Mouse (Mus musculus): Measurements from ENCODE around the gene G3bp1.

Gene G3bp1

DNA sequence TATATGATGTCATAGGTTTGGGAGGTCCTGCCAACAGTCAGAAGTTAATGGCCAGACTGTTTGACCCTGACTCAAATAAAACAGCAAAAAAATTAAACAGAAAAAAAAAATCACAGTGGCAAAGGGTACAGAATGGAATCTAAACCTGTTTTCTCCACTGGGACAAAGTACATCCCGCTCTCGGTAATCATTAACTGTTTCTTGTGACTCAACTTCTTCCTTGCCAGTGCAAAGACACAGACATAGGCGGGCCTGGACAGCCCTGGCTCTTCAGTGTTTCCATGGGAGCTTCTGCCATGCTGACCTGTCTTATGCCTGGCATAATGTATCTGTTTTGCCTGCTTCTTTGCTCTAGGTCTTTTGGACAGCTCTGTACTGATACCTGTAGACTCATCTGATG lies 4.3 kb upstream of the G3bp1 start:
- DNase-seq = no peak

DNA sequence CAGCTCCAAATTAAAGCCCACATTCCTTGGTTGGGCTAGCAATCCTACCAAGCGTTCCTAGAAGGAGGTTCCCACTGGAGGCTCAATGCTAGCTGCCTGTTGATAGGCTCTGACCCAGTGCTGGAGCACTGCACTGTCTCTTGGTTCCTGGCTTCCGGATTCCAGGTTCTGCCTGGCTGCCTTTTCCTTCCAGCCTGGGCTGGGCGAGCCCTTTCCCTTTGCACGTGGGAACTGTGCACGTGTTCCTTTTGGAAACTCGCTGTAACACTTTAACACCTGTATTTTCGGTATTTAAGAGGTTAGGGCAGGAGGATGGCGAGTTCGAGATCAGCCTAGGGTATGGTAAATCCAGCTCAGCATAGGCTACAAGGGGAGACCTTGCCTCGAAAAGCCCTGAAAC lies 1.5 kb upstream of the G3bp1 start:
- DNase-seq = peak in 1 of 2 experiments; percentile 13

DNA sequence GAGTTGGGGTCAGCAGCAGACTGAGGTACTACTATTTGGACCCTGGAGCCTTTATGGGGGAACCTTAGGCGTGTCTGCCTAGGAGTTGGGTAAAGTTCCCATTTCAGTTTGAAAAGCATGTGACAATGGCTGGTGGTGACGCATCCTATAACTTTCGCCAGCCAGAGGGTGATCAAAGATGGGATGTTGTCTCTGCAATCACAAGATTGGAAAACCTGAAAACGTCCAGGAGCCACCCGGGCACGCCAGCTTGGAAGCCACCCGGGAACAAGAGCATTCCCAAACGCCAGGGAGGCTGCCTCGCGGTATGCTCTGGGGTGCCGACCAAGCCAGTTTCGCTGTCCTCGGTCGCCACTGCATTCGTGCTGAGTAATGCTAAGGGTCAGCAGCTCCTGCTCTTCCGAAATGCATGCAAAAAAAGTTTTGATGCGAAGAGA lies 856 bp upstream of the G3bp1 start:
- peak in 1 of 2 experiments; percentile 33 for DNase-seq

DNA sequence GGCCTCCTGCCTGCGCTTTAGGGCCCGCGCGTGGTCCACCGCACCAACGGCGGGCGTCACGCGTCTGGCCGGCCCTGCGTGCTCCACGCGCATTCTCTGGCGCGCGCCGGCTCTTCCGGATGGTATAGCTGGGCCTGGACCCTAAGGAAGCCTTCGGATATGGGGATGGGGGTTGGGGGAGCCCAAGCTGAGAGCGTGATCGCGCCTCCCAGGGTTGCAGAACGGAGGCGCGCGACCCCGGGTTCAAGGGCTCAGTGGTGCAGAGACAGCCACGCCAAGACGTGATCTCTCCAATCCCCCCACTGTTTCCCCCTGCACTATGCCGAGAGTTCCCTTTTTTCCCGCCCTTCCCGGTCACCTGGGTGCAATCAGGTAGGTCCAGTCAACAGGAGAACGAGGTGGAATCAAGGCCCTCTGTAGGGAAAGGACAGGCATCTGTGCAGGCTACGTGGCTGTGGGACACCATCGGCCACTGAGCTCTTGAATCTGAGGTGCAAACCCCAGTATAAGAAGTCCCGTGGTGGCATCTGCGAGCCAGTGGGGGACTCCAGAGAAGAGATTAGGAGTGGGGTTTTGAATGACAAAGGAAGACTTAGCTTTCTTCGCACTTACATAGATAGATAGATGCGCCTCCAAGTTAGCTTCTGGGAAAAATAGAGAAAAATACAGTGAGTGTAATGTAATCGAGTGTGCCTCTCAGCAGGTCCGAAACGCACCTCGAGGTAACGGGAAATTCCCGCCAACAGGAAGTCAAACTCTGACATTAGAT lies 622 bp downstream of the G3bp1 start:
- peak in 1 of 2 experiments; percentile 38 for DNase-seq

DNA sequence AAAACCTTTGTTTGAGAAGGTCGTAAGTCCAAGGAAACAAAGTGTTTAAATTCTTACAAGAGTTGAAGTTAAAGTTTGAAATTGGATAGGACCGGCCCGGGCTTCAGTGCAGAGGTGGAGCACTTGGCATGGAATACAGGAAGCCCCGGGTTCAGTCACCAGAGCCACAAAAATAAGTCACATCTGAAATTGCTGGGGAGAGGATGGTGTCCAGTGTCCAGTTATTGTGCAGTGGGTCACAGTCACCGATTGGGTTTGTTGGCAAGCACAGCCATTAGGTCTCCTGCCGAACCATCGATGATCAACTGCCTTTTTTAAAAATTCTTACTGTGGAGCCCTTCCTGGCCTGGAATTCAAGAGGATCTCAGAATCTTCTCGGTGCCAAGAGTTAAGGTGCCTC lies 1.3 kb downstream of the G3bp1 start:
- no peak for DNase-seq

DNA sequence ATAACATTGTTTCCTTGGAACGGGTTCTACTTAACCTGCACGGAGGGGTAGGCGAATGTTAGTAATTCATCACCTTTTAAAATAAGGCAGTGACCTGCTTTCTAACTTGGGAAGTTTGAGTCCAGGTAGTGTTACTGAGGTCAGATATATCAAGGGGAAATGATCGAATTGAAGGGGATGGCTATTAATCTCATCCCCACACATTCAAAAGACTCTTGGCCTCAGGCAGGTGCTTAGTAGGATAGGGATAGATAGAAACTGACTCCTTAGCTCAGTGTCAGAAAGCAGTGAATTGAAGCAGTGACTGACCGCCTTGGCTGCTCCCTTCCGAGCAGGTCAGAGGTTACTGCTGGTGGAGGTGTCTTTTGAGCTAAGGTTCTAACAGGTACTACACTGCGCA lies 2.0 kb downstream of the G3bp1 start:
- DNase-seq = no peak

DNA sequence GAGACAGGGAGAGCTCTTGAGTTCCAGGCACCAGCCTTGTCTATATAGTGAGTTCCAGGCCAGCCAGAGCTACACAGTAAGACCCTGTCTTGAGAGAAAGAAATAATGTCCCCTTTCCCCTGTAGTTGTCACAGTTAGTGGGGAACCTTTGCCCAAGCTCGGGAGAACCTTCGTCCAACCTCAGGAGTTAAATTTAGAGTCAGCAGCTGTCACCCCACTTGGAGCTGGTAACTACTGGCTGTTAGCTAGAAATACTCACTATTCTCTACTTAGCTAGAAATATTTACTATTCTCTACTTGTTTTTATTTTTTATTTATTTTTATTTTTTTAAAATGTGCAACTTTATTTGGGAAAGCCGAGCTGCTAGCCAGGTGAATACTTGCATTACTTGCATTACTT lies 3.7 kb downstream of the G3bp1 start:
- DNase-seq = no peak

DNA sequence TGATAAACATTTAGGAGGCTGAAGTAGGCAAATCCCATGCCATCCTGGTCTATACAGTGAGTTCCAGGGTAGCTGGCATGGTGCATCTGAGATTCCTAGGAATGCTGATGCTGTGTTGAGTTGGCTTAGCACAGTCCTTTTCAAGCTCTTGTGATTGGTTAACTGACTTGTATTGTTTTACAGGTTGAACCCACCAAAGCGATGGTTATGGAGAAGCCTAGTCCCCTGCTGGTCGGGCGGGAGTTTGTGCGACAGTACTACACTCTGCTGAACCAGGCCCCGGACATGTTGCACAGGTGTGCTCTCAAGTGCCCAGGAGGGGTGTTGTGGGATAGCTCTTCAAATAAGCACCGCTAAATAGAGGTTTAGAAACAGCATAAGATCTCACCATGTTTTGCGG lies 16.0 kb downstream of the G3bp1 start:
- no peak for DNase-seq

DNA sequence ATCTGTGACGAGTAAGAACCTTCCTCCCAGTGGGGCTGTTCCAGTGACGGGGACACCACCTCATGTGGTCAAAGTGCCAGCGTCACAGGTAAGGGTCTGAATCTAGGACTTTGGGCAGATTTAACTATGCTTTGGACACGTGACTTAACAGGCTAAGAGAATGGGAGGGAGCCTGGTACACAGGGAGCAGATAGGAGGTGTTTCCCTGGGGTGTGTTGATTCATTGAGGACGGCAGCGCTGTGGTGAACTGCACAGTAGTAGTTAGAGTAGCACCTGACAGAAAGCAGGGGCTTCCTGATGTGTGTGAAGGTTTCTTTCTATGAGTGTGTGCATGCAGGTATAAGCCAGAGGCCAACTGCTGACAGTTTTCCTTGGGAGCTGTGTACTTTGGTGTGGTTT lies 26.7 kb downstream of the G3bp1 start:
- no peak for DNase-seq

DNA sequence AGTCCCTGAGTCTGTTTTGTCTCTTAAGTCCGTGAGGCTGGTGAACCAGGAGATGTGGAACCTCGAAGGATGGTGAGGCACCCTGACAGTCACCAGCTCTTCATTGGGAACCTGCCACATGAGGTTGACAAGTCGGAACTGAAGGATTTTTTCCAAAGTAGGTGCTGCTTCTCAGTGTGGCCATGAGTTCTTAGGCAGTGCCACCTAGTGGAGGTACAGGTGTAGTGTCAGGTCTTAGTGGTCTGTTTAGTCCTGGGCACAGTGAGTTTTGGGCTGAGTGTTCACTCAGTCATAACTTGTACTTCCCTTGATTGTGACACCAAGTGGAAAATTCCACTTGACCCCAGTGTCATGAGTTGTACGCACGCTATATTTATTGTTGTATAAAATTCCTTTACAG lies 28.4 kb downstream of the G3bp1 start:
- DNase-seq = peak in 1 of 2 experiments; percentile 11

DNA sequence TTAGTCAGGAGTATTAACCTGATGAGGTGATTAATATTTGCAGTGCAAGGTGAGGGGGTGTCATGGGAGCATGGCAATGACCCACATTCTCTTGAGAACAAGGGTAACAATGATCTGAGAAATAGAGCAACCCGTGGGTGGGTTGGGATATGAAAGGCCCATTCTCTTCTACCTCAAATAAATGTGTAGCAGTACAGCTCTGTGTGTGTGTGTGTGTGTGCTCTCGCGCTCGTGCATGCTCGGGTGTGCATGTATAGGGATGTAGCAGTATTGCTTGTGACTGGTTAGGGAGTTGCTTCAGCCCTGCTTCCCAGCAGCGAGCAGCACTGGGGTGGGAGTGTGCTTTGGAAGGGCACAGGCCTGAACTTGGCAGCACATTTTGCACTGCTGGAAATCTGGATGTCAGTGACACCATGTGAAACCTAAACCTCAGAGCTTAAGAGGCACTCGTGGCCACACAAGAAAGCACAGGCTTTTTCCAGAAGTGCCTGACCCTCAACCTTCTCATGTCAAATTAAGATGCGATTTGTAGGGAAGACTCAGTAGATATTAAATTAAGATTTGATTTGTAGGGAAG lies 32.6 kb downstream of the G3bp1 start:
- no peak for DNase-seq

DNA sequence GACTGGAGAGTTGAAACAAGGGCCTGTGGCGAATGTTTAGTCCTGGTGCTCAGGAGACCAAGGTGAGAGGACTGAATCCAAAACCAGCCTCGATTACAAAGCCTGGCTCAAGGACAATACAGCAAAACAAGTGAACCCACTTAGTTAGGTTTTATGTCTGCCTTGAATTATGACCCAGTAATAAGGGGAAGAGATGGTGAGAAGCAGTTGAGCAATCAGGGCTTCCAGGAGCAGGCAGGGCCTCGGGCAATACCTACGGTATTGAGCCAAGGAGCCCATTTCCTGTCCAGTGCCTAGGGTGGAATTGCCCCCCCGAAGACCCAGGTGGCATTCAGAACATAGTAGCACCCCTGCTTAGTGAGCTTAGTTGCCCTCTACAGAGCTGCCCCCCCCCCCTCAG lies 33.4 kb downstream of the G3bp1 start:
- DNase-seq = no peak

DNA sequence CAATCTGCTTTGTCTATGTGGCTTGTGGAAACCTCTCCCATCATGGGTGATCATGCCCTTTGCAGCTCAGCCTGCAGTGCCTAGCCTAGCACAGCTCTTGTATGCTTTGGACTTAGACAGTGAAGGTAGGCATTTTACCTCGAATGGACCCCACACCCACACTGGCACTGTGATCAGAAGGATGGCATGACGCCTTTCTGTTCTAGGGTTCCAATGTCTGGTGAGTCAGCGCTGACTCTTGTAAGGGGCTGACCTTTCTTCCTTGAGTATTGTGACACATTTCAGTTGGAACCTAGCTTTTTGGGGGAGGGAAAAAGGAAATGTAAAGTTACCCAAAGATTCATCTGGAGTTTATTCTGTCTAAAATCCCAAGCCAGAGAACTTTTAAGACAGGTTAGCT lies 36.0 kb downstream of the G3bp1 start:
- DNase-seq = no peak

DNA sequence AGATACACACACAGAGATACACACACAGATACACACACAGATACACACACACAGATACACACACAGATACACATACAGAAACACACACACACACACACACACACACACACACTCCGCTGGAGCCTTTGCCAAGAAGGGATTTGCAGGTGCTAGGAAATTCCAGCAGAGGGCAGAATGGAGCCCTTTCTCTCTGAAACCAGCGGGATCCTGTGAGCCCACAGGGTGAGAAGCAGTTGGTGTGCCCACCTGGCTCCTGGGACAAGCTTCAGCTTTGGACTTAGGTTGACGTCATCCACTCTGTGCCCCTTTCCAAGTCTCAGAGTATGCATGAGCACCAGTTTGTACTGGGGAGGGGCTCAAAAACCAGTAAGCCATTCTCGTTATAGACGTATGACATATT lies 41.9 kb downstream of the G3bp1 start:
- DNase-seq = no peak

DNA sequence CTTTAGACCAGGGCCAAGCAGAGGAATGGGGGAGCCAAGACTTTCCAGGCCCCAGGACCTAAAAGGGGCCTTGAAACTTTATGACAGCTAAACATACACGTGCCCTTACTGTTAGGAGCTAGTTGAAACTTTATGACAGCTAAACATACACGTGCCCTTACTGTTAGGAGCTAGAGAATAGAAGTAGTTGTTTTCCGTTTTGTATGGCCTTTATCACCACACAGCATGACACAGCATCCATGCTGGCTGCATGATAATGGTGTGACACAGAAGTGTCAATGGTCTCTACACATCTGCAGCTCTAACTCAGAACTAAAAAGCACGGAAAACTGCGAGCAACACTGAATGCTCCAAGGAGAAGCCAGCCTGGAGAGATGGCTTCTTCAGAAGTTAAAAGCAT lies 48.2 kb downstream of the G3bp1 start:
- DNase-seq = no peak

DNA sequence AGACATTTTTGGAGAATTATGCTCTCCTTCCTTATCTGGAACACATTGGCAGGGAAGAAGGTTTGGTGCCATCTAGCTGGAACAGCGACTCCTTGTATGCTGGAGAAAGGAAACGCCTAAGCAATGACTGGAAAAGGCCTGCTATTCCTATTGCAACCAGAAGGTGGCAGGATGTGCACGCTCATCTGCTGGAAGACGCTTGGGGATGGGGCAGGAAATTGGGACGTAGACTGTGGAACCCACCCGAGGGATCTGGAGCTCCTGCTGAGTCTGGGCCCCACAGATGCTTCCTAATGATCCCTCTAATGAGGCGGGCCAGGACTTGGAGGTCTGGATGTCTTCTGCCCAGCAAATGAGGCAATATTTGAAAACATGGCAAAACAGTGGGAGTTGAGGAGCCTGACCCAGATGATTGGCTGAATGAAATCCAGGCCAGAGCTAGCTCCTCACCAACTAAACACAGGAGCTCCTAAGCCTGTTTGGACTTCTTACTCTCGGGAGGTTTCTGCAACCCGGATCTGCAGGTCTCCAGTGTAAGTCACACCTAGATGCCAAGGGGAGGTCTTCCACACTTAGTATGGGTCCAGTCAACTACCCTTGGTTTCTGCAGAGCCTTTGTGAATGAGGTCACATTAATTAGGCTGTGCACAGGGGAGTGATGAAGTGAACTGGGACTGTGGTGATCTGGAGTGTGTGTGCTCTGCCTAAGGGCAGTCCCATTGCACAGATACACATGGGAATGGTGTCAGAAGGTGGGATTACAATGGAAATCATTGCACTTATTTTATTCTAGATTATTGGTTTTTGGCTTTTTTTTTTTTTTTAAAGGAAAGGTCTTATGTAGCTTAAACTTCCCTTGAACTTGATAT lies 49.6 kb downstream of the G3bp1 start:
- peak; percentile 5 to 9 for DNase-seq

DNA sequence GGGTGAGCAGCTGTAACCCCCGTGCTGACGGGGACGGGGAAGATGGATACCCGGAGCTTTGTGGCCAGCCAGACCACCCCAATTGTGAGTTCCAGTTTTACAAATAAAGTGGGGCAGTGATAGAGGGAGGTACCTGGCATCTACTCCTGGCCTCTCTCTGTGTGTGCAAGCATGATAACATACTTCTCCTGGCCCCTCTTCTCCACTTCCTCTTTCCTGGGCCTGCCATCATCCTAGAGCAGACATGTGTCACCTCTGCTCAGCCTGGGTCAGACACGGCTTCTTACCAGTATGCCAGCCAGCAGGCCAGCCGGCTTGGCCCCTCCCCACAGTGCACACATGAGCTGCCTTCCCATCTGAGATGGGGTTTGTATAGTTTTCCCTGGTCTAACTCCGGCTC lies 61.3 kb downstream of the G3bp1 start:
- no peak for DNase-seq

DNA sequence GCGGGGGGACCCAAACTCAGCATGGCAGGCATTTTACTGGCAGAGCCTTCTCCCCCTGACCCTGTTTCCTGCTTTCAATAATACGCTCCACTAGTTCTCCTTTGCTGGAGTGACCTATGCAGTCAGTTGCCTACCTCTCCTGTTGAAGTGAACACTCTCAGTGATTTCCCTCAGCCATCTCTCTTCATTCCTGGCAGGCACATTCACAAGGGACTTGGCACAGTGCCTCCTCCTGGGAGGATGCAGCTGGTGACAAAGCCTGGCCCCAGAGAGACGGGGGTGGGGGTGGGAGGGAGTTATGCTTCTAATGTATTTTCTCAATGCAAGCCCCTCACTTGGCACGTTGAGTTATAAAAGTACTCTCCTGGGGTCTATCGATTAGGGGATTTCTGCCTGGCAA lies 63.9 kb downstream of the G3bp1 start:
- no peak for DNase-seq

DNA sequence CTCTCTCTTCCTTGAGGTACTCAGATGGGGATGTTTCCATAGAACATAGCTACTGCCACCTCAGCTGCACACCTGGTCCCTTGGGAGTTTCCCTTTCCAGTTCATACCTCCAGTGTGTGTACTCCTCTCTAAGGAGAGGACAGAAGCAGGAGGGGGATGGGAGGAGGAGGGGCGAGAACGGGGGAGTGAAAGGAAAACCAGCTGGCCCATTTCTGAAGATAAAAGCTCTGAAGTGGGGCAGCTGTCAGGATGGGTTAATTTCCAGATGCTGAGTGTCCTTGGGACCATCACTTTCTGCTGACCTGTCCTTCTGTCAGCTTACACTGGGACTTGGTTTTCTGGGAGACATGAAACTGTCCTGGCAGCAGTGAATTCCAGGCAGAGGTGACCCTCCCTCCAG lies 65.3 kb downstream of the G3bp1 start:
- no peak for DNase-seq

DNA sequence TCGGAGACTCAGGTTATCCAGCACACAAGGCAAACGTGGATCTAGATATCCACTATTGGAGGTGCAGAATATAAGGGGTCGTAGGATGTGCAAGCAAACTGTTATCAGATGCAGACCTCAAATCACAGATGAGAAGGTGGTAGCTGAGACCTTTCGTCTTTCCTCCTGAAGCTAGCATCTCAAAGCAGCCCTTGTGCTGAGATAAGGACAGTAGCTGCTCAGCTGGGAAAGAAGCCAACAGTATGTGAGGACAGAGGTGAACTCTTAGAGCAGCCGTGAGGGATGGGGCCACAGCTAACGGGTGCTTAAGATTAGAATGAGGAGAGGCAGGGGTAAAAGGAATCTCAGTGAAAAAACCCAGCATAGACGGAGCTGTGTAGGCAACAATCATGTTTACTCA lies 72.6 kb downstream of the G3bp1 start:
- no peak for DNase-seq

DNA sequence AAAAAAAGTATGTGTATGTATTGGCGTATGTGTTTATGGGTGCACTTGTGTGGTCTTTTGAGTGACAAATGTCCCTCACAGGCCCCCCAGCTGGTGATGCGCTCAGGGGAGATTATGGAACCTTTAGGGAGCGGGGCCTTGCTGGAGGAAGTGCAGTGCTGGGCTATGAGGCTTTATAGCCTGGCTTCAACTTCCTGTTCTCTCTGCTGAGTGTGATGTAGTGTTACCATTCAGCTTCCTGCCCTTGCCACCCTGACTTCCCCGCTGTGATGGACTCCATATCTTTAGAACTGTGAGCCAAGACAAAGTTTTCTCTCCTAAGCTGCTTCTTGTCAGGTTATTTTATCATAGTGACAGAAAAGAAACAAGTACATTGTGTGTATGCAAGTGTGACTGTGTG lies 73.2 kb downstream of the G3bp1 start:
- no peak for DNase-seq

DNA sequence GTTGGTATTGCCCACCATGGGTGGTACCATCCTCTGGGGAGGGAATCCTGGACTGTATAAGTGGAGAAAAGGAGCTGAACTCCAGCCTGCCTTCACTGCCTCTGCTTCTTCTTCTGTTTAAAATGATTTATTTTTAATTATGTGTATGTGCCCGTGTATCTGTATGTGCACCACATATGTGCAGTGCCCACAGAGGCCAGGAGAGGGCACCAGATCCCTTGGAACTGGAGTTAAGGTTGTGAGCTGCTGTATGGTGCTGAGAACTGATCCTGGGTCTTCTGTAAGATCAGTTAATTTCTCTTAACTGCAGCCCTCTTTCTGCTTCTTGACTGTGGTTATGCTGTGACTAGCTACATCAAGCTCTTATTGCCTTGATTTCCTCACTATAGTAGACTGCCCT lies 76.2 kb downstream of the G3bp1 start:
- DNase-seq = no peak
